Mouse (Mus musculus) central nervous system, embryonic 11.5 days (tissue): ENCODE measurements around the gene Rhog. TPM values are rescaled to one million over a fixed set of nuclear protein-coding genes. Genes with fewer than 3 reads are reported as not detected.

Source experiments
- polyA plus RNA-seq: library from polyadenylated mRNA; depleted of rRNA; stranded (reverse); fragments of >200 nt; gene quantifications from 2 replicates; pipeline ENCODE4 v1.2.3, GENCODE M21; 2012; rRNA removed

Gene Rhog
- polyA plus RNA-seq = 16.4 and 28.8 TPM in 2 replicates

GRCm38 (mm10) chr7:102255954-102256353 is at the start of gene Rhog:
TSS of gene Rhog (minus strand) at chr7:102256054.

GRCm38 (mm10) chr7:102267601-102268394 is 11.9 kb upstream of the Rhog start, which contains the start of gene Stim1:
TSS of gene Stim1 (plus strand) at chr7:102267806.

GRCm38 (mm10) chr7:102209756-102210721 is 45.8 kb downstream of the Rhog start, which contains the start of the genes Nup98 and Pgap2:
TSS of gene Nup98 (minus strand) at chr7:102210176.
TSS of gene Pgap2 (plus strand) at chr7:102210208.

Other genes with a start within 250 kb of the Rhog start
- gene Il18bp, start 237.4 kb downstream of the Rhog start, polyA plus RNA-seq = 10.8 and 15.4 TPM in 2 replicates
- gene Rnf121, start 190.6 kb downstream of the Rhog start, polyA plus RNA-seq = 44.9 and 79.1 TPM in 2 replicates
- gene Xndc1, start 190.5 kb downstream of the Rhog start, polyA plus RNA-seq = 51.6 and 62.7 TPM in 2 replicates
- gene Xntrpc, start 190.3 kb downstream of the Rhog start, polyA plus RNA-seq = 7.5 and 11.2 TPM in 2 replicates
- gene Trpc2, start 172.9 kb downstream of the Rhog start, polyA plus RNA-seq = 3.6 TPM in 1 of 2 replicates, not detected in the other
- 0.67 and 3.5 TPM in 2 replicates for gene Art1, start 154.3 kb downstream of the Rhog start, polyA plus RNA-seq
- gene Art5, start 146.6 kb downstream of the Rhog start, polyA plus RNA-seq = 0.79 and 2.5 TPM in 2 replicates
- 0.02 TPM in 1 of 2 replicates, not detected in the other for gene Chrna10, start 139.2 kb downstream of the Rhog start, polyA plus RNA-seq
- gene Nup98, start 45.9 kb downstream of the Rhog start, polyA plus RNA-seq = 20.1 and 32.4 TPM in 2 replicates
- gene Pgap2, start 45.8 kb downstream of the Rhog start, polyA plus RNA-seq = 32.6 and 46.9 TPM in 2 replicates
- 14.3 and 21.1 TPM in 2 replicates for gene Stim1, start 11.8 kb upstream of the Rhog start, polyA plus RNA-seq
- gene Rrm1, start 185.6 kb upstream of the Rhog start, polyA plus RNA-seq = 159 and 361 TPM in 2 replicates
- gene Olfr543, start 225.6 kb upstream of the Rhog start, polyA plus RNA-seq = not detected in 2 replicates
- gene Olfr544, start 232.3 kb upstream of the Rhog start, polyA plus RNA-seq = not detected in 2 replicates
- not detected in 2 replicates for gene Olfr545, start 243.5 kb upstream of the Rhog start, polyA plus RNA-seq